Mouse (Mus musculus) right cerebral cortex, postnatal 14 days (tissue): ENCODE measurements at regions not wholly inside any gene's neighbourhood (a gene's known extent, or its start where the extent isn't known, plus 50 kb on each side); places are given as distances from the start of the nearest gene placed in this dataset.

Experiments used
- DNase-seq: peaks from one replicate; pipeline ENCODE4 v3.0.0; 2022

DNA sequence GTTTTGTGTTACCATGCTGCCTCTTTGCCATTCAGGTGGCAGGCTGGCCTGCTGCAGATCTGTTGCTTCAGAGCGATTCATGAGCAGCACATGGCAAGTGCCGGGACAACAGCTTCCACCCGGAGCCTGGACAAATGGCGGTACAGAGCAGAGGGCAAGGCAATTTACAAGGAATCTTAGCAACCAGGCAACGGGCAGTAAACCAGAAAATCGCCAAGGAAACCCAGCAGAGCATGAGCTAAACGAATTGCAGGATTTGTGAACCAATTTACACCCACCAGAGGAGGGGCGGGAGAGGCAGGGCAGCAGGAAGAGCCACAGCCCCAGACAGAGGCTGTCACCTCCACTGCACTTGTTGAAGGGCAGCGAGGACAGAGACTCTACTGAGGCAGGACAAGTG is 60.5 kb upstream of the Loxl4 start:
- DNase-seq, result peak; percentile 40

DNA sequence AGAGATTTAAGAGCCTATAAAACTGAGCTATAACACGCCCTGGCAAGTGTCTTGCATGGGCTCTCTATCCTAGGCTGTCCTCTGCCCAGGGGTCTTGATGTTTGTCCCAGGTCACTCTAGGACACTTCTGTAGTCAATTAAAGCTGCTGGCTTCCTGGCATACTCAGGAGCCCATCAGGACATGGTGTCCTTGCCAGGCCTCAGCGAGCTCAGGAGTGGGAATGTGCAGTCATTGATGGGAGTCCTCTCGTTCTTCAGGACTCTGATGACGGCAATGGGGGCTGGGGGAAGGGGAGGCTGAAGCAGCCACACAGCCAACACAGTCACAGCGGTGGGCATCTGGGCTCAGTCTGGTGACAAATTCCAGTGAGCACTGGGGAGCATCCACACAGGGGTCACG is 57.3 kb upstream of the Loxl4 start:
- no peak for DNase-seq

DNA sequence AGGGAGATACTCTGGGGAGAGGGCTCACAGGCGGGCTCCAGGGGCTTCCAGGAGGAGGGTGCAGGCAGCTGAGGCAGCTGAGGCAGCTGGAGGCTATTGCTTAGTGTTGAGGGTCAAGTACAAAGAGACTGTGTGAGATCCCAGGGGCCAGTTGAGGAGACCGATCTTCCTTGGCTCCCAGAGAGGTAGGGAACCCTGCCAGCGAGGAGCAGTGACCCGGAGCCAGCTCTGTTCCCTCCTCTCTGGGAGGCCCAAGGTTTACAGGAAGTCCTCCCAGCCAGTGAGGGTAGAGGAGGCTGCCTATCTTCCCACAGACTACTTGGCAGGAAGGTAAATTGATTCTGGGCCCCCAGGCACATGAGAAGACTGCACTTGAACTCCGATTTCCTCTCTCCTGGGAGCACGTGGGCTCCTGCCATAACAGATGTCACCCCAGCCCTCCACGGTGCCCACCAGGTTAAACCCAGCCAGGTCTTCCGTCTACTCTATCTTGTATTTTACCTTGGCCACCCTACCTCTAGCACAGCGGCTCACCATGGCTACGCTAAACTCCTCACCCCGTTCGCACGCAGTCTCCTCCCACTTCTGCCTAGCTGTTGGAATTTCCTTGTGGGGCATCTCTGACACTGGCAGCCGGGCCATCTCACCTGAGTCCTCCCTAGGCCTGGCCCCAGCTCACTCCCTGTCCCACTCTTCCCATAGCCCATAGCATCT is 55.9 kb upstream of the Loxl4 start:
- no peak for DNase-seq

DNA sequence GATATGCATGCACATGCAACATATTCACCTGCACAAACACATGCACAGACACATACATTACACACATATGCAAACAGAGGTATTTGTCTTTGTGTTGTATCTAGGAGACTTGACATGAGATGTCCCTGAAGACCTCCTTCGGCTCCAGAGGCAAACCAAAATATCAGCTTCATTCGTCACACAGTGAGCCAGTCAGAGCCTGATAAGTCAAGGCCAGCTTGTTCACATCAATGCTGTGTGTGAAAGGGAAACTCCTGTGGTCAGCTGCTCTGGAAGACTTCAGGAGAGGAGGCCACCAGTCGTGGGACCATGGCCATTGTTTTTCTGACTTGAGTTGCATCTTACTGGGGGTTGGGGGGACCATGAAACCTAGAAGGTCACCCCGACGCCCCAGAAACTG is 54.3 kb upstream of the Loxl4 start:
- DNase-seq, result no peak
